Mouse (Mus musculus) v-Abl transformed pro-B cells (cell line): ENCODE results near the gene Tmem110.

Source experiments
- in situ Hi-C, 2 experiments: fragments of 400-800 bp; cut with MboI; formaldehyde crosslinking; loops; one replicate each; pipeline ENCODE4 v1.15.1; 2025; ENCODE audit not compliant: unreplicated experiment in 2 of 2

Tmem110 gene

DNA sequence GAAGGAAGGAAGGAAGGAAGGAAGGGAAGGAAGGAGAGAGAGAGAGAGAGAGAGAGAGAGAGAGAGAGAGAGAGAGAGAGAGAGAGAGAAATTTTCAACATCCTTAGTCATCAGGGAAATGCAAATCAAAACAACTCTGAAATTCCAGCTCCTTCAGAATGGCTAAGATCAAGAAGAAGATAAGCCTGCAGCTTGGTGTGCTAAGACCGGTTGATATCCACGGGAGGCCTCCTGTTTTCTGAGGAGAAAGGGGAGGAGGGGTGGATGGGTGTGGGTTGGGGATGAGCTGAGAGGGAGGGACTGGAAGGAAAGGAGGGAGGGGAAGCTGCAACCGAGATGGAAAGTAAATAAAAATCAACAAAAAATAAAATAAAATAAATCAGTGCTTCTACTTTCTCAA, 59.9 kb downstream of the Tmem110 start:
- in situ Hi-C loops = loop anchor here in 1 of 2 experiments (25.0 kb wide), 1 partner anchor 773 kb away; no protein-coding TSS in a partner anchor

GRCm38 (mm10) chr14:30886204-30886603, 60.8 kb downstream of the Tmem110 start, which contains the start of gene Itih4:
Itih4 (plus strand) TSS chr14:30886476.
- in situ Hi-C loops = loop anchor here in 1 of 2 experiments (25.0 kb wide), 1 partner anchor 774 kb away; no protein-coding TSS in a partner anchor

- in situ Hi-C loops = loop anchor here in 1 of 2 experiments (25.0 kb wide), 1 partner anchor 776 kb away; no protein-coding TSS in a partner anchor
Observed at GRCm38 (mm10) chr14:30888271-30888732, 62.9 kb downstream of the Tmem110 start.

GRCm38 (mm10) chr14:30899972-30900371, 74.6 kb downstream of the Tmem110 start:
- in situ Hi-C loops = loop anchor here (5.0 to 25.0 kb wide), 2 partner anchors 32 to 788 kb away; no protein-coding TSS in a partner anchor

DNA sequence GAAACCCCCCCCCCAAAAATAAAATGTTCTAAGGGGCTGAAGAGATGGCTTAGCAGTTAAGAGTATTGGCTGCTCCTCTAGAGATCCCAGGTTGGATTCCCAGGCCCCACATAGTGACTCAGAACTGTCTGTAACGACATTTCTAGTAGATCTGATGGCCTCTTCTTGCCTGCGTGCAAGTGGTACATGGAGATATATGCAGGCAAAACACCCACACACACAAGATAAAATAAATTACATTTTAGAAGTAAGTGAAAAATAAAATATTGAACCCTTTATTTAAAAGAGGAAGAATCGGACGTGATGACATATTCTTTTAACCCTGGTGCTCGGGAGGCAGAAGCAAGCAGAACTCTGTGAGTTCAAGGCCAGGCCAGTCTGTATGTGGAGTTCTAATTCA, 77.2 kb downstream of the Tmem110 start:
- in situ Hi-C loops = no loop called here

DNA sequence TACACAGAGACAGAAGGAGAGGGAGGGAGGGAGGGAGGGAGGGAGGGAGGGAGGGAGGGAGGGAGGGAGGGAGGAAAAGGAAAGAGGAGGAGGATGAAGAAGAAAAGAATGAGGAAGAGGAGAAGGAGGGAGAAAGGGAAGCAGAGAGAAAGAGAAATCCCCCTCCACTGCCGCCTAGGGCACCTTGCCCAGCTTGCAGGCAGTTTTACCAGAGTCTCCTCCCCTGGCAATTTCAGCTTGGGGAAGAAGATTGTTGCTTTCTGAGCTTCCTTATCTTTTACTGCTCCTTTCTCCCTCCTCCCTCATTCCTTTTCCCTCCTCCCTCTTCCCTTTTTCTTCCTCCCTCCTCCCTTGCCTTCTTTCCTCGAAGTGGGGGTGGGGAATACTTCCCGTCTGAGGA, 77.6 kb downstream of the Tmem110 start:
- in situ Hi-C loops = no loop called here

DNA sequence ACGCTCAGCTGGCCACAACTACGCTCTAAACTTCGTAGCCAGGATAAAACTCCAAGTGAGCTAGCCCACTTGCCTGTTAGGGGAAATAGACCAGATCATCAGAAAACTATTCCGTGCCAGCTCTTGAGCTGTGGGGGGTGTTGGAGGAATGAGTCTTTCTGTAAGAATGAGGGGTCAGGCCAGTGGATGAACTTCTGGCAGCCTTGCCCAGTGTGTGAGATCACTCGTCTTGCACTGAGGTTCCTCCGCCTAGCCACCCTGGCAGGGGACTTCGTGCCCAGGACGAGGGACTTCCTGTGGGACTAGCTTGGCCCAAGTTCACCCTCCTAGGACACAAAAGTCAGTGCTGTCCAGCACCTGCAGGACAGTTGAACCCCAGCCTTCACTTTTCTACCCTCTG, 78.9 kb downstream of the Tmem110 start:
- in situ Hi-C loops = no loop called here

DNA sequence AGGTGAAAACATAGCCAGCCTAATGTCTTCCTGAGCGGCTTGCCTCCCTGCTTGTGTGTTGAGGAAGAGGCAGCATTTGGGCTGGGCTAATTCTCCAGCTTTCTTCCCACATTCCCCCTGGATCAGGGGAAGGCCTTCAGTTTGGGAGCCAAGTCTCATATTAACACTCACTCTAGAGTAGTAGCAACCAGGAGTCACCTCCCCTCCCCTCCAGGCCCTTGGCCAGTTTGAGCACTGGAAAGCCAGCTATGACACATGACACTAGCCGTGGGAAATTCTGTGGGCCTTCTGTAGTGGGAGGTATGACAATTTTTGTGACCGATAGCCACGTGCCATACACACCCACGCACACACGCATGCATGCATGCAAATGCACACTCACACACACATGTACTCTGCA, 80.6 kb downstream of the Tmem110 start:
- in situ Hi-C loops = no loop called here

GRCm38 (mm10) chr14:30907814-30908265, 82.5 kb downstream of the Tmem110 start:
- in situ Hi-C loops = no loop called here

GRCm38 (mm10) chr14:30911141-30911540, 85.8 kb downstream of the Tmem110 start:
- in situ Hi-C loops = no loop called here

GRCm38 (mm10) chr14:30912641-30913040, 87.3 kb downstream of the Tmem110 start:
- in situ Hi-C loops = no loop called here

GRCm38 (mm10) chr14:30913404-30913803, 88.0 kb downstream of the Tmem110 start:
- in situ Hi-C loops = no loop called here

- in situ Hi-C loops = no loop called here
Observed at GRCm38 (mm10) chr14:30916516-30916915, 91.1 kb downstream of the Tmem110 start.

GRCm38 (mm10) chr14:30922053-30922670, 96.8 kb downstream of the Tmem110 start:
- in situ Hi-C loops = no loop called here

- in situ Hi-C loops = no loop called here
Observed at GRCm38 (mm10) chr14:30923375-30924105, 98.2 kb downstream of the Tmem110 start, which contains the start of gene Itih3. Itih3 (minus strand) TSS chr14:30923760.

DNA sequence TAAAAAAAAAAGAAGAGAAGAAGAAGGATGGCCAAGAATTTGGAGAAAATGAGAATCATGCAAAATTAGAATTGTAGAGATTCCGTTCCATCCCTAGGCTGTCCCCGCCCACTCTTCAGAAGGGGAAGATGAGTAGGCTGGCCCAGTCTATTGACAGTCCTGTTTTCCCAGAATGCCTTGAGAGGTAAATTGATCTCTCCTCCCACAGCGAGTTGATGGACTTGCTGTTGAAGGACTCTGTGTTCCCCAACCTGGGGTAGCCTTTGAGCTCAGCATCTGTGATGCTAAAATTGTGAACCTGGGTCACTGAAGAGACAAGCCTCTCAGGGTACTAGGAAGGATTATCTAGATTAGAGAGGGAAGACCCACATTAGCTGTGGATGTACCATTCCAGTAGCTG, 100.1 kb downstream of the Tmem110 start:
- in situ Hi-C loops = loop anchor here in 1 of 2 experiments (5.0 kb wide), 1 partner anchor 52 kb away; no protein-coding TSS in a partner anchor
